Mouse (Mus musculus): ENCODE results near the gene 4930402H24Rik.

Gene 4930402H24Rik

DNA sequence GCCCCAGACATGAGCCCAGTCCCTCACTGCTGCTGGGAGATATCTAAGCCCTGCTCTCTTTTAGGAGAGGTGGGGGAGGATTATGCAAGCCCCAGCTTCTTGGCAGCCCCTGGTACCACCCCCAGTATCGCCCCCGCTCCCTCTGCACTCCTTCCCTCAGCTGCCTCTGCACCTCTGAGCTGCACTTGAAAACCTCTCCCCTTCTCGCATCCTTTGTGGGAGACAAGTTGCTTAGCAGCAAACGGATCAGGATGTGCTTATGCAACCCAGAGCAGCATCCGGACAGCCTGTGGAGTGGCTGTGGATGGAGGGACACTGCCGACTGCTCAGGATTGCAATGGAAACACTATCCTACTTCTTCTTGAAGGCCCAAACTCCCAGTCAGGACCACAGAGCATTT lies 248.7 kb downstream of the 4930402H24Rik start:
- DNase-seq (ENCODE audit: low read depth): no peak

DNA sequence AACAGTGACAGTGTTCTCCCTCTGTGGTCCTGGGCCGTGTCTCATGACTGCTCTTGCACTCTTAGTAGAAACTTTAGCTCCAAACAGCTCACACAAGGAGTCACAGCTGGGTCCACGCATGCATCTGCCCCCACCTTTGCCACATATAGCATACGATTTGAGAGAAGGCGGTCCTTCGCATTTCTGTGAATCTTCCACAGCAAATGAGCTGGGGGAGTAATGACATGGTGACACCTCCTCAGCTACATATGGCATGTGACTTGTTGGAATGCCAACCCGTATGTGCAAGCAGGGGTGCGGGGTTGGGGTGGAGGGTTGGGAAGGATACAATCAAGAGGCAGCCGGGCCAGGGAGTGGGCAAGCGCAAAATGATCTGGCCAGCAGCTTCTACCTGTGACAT lies 249.7 kb downstream of the 4930402H24Rik start:
- DNase-seq (ENCODE audit: low read depth): no peak
